Comparison of ENCODE assay signal across 8 mouse cellular contexts in genomic region chr11:4218637-4219036, GRCm38 (mm10). TPM values are rescaled to one million over a fixed set of nuclear protein-coding genes. Genes with fewer than 3 reads are reported as not detected.
A peak's percentile ranks its signal among the peaks of the same experiment; 100 is the strongest.
DNase-seq lines count a peak whose midpoint lies in the region; ATAC-seq and TF ChIP-seq lines count a peak whose summit lies in the region.

No protein-coding gene starts in this region.

- no peak for TF ChIP-seq POLR2A in liver, adult 2 months (IDR thresholded peaks at IDR 0.05; ENCODE audit: extremely low read depth, insufficient read depth, low read length)

- no peak for TF ChIP-seq CTCF in liver, adult 2 months (IDR thresholded peaks at IDR 0.05; ENCODE audit: low read depth, low read length)

- peak overlapping the region; percentile 93 for H3K4me2 ChIP-seq in embryonic facial prominence, embryonic 11.5 days (ENCODE audit: low read depth, low read length)
- peak overlapping the region; percentile 98 for H3K4me2 ChIP-seq in intestine, embryonic 15.5 days (replicated peaks)
- H3K4me2 ChIP-seq in neural tube, embryonic 12.5 days (replicated peaks) = peak overlapping the region; percentile 92

- 0 out of 2 replicates have a peak, but pooled peaks cover 2% of the 10 kb centered on the region for H3K36me3 ChIP-seq in liver, adult 2 months (ENCODE audit: control insufficient read depth, insufficient read depth, low read length)
- H3K36me3 ChIP-seq in embryonic facial prominence, embryonic 11.5 days (replicated peaks; ENCODE audit: control insufficient read depth, insufficient read depth, low read depth, low read length) = no peaks in the 10 kb centered on the region
- peaks cover 11% of the 10 kb centered on the region; the same call in 1 of the 2 replicates for H3K36me3 ChIP-seq in intestine, embryonic 15.5 days
- H3K36me3 ChIP-seq in neural tube, embryonic 12.5 days = peaks cover 21% of the 10 kb centered on the region

- H3K4me1 ChIP-seq in liver, adult 2 months (ENCODE audit: control insufficient read depth, insufficient read depth, low read length) = peaks cover 2% of the 10 kb centered on the region; the same call in 1 of the 2 replicates
- no peaks in the 10 kb centered on the region; the same call in 1 of the 2 replicates for H3K4me1 ChIP-seq in embryonic facial prominence, embryonic 11.5 days (ENCODE audit: control insufficient read depth, insufficient read depth, low read length)
- H3K4me1 ChIP-seq in intestine, embryonic 15.5 days (replicated peaks) = peaks cover 9% of the 10 kb centered on the region
- peaks cover 13% of the 10 kb centered on the region for H3K4me1 ChIP-seq in neural tube, embryonic 12.5 days

- DNase-seq in liver, adult 2 months (ENCODE audit: extremely low read depth, low read depth, low spot score) = no peak
- no peak for DNase-seq in liver
- DNase-seq in embryonic facial prominence, embryonic 11.5 days (ENCODE audit: low spot score) = no peak
- no peak for DNase-seq in ovary, postnatal 10 days (ENCODE audit: low spot score)
- DNase-seq in adrenal gland, postnatal 36 days = no peak
- DNase-seq in cerebellum, adult 8-10 months = no peak

- peak overlapping the region; percentile 81 for H3K9ac ChIP-seq in liver, adult 2 months (ENCODE audit: low read depth, low read length)
- H3K9ac ChIP-seq in embryonic facial prominence, embryonic 11.5 days (replicated peaks; ENCODE audit: low read length) = peak overlapping the region; percentile 43; the same call in 1 of the 2 replicates
- H3K9ac ChIP-seq in intestine, embryonic 15.5 days = peak overlapping the region; percentile 59
- H3K9ac ChIP-seq in neural tube, embryonic 12.5 days = peak overlapping the region; percentile 56; the same call in 1 of the 2 replicates

- 40% methylated on average over 6 of the region's 6 CpGs for WGBS in liver, adult 2 months
- WGBS in embryonic facial prominence, embryonic 11.5 days = 6% methylated on average over 6 of the region's 6 CpGs
- WGBS in intestine, embryonic 15.5 days = 9% methylated on average over 6 of the region's 6 CpGs
- WGBS in neural tube, embryonic 12.5 days = 4% methylated on average over 6 of the region's 6 CpGs

- no peaks in the 10 kb centered on the region for H3K79me2 ChIP-seq in liver, adult 2 months (ENCODE audit: control insufficient read depth, insufficient read depth, low read length)

- H3K27me3 ChIP-seq in liver, adult 2 months (ENCODE audit: control insufficient read depth, insufficient read depth, low read length) = no peaks in the 10 kb centered on the region
- H3K27me3 ChIP-seq in embryonic facial prominence, embryonic 11.5 days (ENCODE audit: control insufficient read depth, insufficient read depth, low read length) = peaks cover 7% of the 10 kb centered on the region; the same call in 1 of the 2 replicates
- no peaks in the 10 kb centered on the region; the same call in 1 of the 2 replicates for H3K27me3 ChIP-seq in intestine, embryonic 15.5 days (replicated peaks)
- peaks cover 26% of the 10 kb centered on the region for H3K27me3 ChIP-seq in neural tube, embryonic 12.5 days (replicated peaks)

- no peak for ATAC-seq in embryonic facial prominence, embryonic 11.5 days (replicated peaks; ENCODE audit: insufficient number of reproducible peaks, low FRiP score, low TSS enrichment, low read depth)
- ATAC-seq in intestine, embryonic 15.5 days = no peak
- no peak for ATAC-seq in neural tube, embryonic 12.5 days (ENCODE audit: low FRiP score, low read depth)

- H3K4me3 ChIP-seq in liver, adult 2 months (ENCODE audit: insufficient read depth, low read depth, low read length) = peak overlapping the region; percentile 82
- H3K4me3 ChIP-seq in embryonic facial prominence, embryonic 11.5 days (ENCODE audit: low read depth, low read length) = peak overlapping the region; percentile 44
- peak overlapping the region; percentile 54 for H3K4me3 ChIP-seq in intestine, embryonic 15.5 days (replicated peaks)
- peak overlapping the region; percentile 43 for H3K4me3 ChIP-seq in neural tube, embryonic 12.5 days

- H3K9me3 ChIP-seq in embryonic facial prominence, embryonic 11.5 days (replicated peaks; ENCODE audit: control insufficient read depth, low read length) = no peaks in the 10 kb centered on the region
- H3K9me3 ChIP-seq in intestine, embryonic 15.5 days = no peaks in the 10 kb centered on the region
- H3K9me3 ChIP-seq in neural tube, embryonic 12.5 days = no peaks in the 10 kb centered on the region

- peak overlapping the region; percentile 43; the same call in 1 of the 2 replicates for H3K27ac ChIP-seq in liver, adult 2 months (replicated peaks; ENCODE audit: insufficient read depth, low read depth, low read length)
- H3K27ac ChIP-seq in embryonic facial prominence, embryonic 11.5 days (replicated peaks; ENCODE audit: low read depth, low read length) = no peak overlapping the region
- no peak overlapping the region for H3K27ac ChIP-seq in intestine, embryonic 15.5 days
- H3K27ac ChIP-seq in neural tube, embryonic 12.5 days = no peak overlapping the region

RNA-seq across cellular contexts. Expression of gene Castor1, which starts 0.6 kb away (rescaled TPM):
- total RNA-seq in liver, adult 2 months (2014; rRNA removed) = 1.4 and 1.7 TPM in 2 replicates
- polyA plus RNA-seq in liver, adult 2 months (2012; rRNA removed) = 2.3 and 2.5 TPM in 2 replicates
- polyA plus RNA-seq in embryonic facial prominence, embryonic 11.5 days (2014; fragmentation: Nextera tagmentation; extraction: Ambion mirVana) = 1.7 and 2.3 TPM in 2 replicates
- 3.1 and 4.5 TPM in 2 replicates for polyA plus RNA-seq in intestine, embryonic 15.5 days (2015; fragmentation: Nextera tagmentation; extraction: Ambion mirVana)
- polyA plus RNA-seq in neural tube, embryonic 12.5 days (2016; fragmentation: Nextera tagmentation; extraction: Ambion mirVana) = 1.6 and 2.3 TPM in 2 replicates
- total RNA-seq in adrenal gland, postnatal 36 days (2021) = 1 to 10 TPM; 4.0 to 4.6 TPM

RNA-seq across cellular contexts. Expression of gene Osm, which starts 17.6 kb away (rescaled TPM):
- 0.47 TPM in 1 of 2 replicates, not detected in the other for total RNA-seq in liver, adult 2 months (2014; rRNA removed)
- not detected in 2 replicates for polyA plus RNA-seq in liver, adult 2 months (2012; rRNA removed)
- not detected in 2 replicates for polyA plus RNA-seq in embryonic facial prominence, embryonic 11.5 days (2014; fragmentation: Nextera tagmentation; extraction: Ambion mirVana)
- 0.20 and 0.26 TPM in 2 replicates for polyA plus RNA-seq in intestine, embryonic 15.5 days (2015; fragmentation: Nextera tagmentation; extraction: Ambion mirVana)
- polyA plus RNA-seq in neural tube, embryonic 12.5 days (2016; fragmentation: Nextera tagmentation; extraction: Ambion mirVana) = not detected in 2 replicates
- under 1 TPM in 1 of 2 experiments, not detected in 1; 0.26 TPM for total RNA-seq in adrenal gland, postnatal 36 days (2021)

RNA-seq across cellular contexts. Expression of gene Tbc1d10a, which starts 32.0 kb away (rescaled TPM):
- total RNA-seq in liver, adult 2 months (2014; rRNA removed) = 23.4 and 23.6 TPM in 2 replicates
- polyA plus RNA-seq in liver, adult 2 months (2012; rRNA removed) = 18.5 and 22.9 TPM in 2 replicates
- 15.9 and 18.1 TPM in 2 replicates for polyA plus RNA-seq in embryonic facial prominence, embryonic 11.5 days (2014; fragmentation: Nextera tagmentation; extraction: Ambion mirVana)
- polyA plus RNA-seq in intestine, embryonic 15.5 days (2015; fragmentation: Nextera tagmentation; extraction: Ambion mirVana) = 32.3 and 32.4 TPM in 2 replicates
- polyA plus RNA-seq in neural tube, embryonic 12.5 days (2016; fragmentation: Nextera tagmentation; extraction: Ambion mirVana) = 26.9 and 27.7 TPM in 2 replicates
- total RNA-seq in adrenal gland, postnatal 36 days (2021) = 10 to 100 TPM; 14.6 to 24.3 TPM

RNA-seq across cellular contexts. Expression of gene Lif, which starts 38.7 kb away (rescaled TPM):
- total RNA-seq in liver, adult 2 months (2014; rRNA removed) = not detected in 2 replicates
- polyA plus RNA-seq in liver, adult 2 months (2012; rRNA removed) = 0.02 TPM in 2 replicates
- 0.07 and 0.14 TPM in 2 replicates for polyA plus RNA-seq in embryonic facial prominence, embryonic 11.5 days (2014; fragmentation: Nextera tagmentation; extraction: Ambion mirVana)
- polyA plus RNA-seq in intestine, embryonic 15.5 days (2015; fragmentation: Nextera tagmentation; extraction: Ambion mirVana) = 0.62 and 0.92 TPM in 2 replicates
- polyA plus RNA-seq in neural tube, embryonic 12.5 days (2016; fragmentation: Nextera tagmentation; extraction: Ambion mirVana) = not detected in 2 replicates
- total RNA-seq in adrenal gland, postnatal 36 days (2021) = under 1 TPM; 0.10 to 0.56 TPM

RNA-seq across cellular contexts. Expression of gene Sf3a1, which starts 58.5 kb away (rescaled TPM):
- total RNA-seq in liver, adult 2 months (2014; rRNA removed) = 4.3 and 4.6 TPM in 2 replicates
- 10.0 and 12.2 TPM in 2 replicates for polyA plus RNA-seq in liver, adult 2 months (2012; rRNA removed)
- 82.7 and 84.6 TPM in 2 replicates for polyA plus RNA-seq in embryonic facial prominence, embryonic 11.5 days (2014; fragmentation: Nextera tagmentation; extraction: Ambion mirVana)
- 43.8 and 47.1 TPM in 2 replicates for polyA plus RNA-seq in intestine, embryonic 15.5 days (2015; fragmentation: Nextera tagmentation; extraction: Ambion mirVana)
- 65.7 and 70.1 TPM in 2 replicates for polyA plus RNA-seq in neural tube, embryonic 12.5 days (2016; fragmentation: Nextera tagmentation; extraction: Ambion mirVana)
- total RNA-seq in adrenal gland, postnatal 36 days (2021) = 10 to 100 TPM; 43.6 to 60.1 TPM
